Mouse (Mus musculus): ENCODE data around the gene Tle1.
A peak's percentile ranks its signal among the peaks of the same experiment; 100 is the strongest.

Gene Tle1

DNA sequence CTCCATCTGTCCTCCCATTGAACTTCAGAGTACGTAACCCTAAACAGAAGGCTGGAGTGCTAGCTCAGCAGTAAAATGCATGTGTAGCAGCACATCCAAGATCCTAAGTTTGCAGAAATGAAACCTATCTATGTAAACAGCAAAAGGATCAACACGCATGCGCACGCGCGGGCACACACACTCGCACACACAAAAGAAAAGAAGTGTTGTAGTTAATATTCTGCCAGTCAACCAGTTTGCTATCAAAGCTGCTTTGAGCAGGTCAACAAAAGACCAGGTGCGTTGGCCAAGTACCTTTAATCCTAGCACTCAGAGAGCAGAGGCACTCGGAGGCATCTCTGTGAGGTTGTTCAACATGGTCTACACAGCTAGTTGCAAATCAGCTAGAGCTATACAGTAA lies 35.0 kb downstream of the Tle1 start:
- no peak for DNase-seq (ENCODE audit: low spot score in 2 of 2)

- DNase-seq (ENCODE audit: low spot score in 2 of 2): no peak
These were observed 38.1 kb downstream of the Tle1 start for GRCm38 (mm10) chr4:72162445-72163218.

- no peak for DNase-seq (ENCODE audit: low spot score in 2 of 2)
These were observed 40.6 kb downstream of the Tle1 start for GRCm38 (mm10) chr4:72160102-72160511.

DNA sequence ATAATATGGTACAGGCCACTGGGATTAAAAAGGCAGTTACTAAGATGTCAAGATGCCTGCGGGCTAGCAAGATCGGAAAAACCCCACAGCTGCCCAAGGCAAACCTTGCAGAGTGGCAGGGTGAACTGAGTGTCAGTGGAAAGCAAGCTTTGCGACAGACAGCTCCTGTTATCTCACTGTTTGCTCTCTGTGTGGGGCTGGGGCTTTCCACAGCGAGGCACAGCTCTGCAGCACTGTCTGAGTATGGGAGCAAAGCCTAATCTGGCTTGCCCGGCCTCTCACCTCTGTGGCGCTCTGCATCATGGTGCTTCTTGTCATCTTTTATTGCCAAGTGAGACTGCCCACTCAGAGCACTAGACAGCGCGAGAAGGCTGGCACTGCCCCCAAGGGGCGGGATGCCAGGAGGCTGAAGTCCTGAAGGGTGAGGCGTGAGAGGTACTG lies 42.8 kb downstream of the Tle1 start:
- no peak for DNase-seq (ENCODE audit: low spot score in 2 of 2)

- DNase-seq (ENCODE audit: low spot score in 2 of 2): no peak
These were observed 50.1 kb downstream of the Tle1 start for GRCm38 (mm10) chr4:72150460-72151131.

DNA sequence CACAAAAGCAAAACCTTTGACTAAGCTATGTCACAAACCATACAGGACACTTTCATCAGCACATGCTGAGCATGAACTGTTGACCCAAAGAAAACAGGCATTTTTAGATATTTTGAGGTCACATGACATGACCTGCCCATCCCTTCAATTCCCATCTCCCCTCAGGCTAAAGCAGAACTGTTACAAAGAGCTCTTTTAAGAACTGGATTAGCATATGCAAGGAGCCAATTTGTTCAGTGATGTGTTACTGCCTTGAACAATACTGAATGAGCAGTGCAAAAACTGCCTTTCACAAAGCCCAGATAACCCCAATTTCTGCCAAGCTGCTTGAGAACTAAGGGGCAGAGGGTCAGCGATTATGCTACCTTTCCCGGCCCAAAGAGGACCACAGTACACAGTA lies 54.7 kb downstream of the Tle1 start:
- DNase-seq (ENCODE audit: low spot score in 2 of 2): no peak

DNA sequence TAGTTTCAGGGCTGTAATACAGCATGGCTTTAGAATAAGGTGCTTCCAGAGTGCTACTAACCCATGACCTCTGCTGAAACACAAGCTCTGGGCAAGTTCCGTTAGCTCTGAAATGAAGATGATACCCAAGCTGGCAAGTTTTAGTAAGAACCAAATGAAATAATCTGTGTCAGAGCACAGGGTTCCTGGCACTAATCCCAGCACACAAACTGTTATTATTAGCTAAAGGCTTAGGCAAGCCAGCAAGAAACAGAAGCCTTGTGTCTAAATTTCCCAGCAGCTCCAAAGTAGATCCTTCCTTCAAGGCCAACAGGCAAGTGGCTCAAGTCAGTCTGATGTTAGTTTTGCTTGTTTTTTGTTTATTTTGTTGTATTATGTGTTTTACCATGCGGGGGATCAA lies 56.2 kb downstream of the Tle1 start:
- DNase-seq (ENCODE audit: low spot score in 2 of 2): no peak

DNA sequence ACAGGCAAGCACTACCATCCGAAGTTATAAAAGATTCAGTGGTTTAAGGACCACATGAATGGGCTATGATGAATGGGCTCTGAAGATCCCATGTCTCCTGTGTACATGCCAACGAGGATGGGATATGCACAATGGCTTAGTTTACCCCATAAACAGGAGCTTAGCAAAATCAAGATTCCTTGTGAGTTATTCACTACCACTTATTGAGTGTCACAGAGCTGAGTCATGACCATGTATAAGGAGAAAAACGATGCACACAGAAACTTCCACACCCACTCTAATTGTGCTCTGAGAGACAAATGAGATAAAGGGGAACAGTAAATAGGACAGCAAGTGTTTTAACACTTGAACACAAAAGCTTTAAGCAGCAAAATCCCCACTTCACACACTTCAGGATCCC lies 60.0 kb downstream of the Tle1 start:
- DNase-seq (ENCODE audit: low spot score in 2 of 2): no peak

DNA sequence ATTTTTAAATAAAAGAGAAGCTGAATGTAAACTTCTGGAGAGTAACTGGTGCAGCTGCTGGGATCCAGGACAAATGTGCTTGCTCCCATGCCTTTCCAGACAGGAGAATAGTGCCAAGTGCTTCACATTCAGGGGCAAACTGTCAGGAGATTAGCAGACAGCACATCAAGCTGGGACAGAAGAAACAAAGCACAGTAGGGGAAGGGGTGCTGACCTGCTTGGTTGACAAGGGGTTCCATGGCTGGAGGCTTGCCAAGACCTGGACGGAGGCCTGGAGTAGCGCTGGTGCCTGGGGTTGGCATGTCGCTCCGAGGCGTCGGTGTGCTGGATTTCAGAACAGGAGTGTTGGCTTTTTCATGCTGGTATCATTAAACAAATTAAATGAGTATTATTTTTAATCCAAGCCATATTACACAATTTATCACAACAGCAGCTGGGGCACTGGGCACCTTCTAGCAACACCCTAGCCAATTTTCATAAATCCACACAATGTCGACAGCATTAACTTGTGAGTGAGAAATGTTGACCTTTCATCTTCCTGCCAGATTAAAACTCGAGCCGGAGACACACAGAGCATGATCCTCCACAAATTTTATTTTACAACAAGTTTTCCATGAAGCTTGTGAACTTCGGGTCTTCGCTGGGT lies 61.1 kb downstream of the Tle1 start:
- peak; percentile 27 to 35 for DNase-seq (ENCODE audit: low spot score in 2 of 2)

DNA sequence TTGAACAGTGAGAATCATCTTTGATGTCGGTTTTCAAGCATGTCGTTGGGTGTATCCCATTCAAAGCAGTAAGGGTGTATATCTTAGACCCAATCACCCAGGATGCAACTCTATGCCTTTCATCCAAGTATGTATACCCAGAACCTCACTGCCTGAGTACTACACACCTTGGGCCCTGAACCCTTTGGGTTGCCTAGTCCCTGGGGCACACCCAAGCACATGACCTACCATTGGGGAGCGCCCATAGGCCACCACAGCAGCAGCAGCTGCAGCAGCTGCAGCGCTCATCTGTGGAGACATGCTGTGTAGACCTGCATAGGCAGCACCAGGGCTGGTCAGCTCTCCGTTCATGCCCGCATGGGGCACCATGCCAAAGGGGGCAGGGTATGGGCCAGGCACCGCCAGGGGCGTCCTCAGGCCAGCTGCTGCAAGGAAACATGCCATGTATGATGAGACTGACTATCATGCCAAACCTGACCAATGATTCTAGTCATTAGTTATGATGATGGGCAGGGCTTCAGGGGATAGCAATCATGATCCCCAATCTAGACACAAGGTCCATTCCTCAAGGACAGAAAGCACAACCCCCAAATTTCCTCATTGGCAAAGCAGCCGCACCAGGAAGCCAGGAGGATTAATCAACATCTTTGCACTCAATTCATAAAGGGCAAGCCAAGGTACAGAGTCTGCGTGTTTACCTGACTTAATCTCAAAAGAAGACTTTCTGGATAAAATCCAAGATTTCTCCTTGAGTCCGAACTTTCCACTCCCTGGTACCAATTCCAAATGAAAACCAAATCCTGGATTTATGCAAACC lies 62.2 kb downstream of the Tle1 start:
- no peak for DNase-seq (ENCODE audit: low spot score in 2 of 2)

GRCm38 (mm10) chr4:72132646-72133045 lies 68.1 kb downstream of the Tle1 start:
- DNase-seq (ENCODE audit: low spot score in 2 of 2): no peak

DNA sequence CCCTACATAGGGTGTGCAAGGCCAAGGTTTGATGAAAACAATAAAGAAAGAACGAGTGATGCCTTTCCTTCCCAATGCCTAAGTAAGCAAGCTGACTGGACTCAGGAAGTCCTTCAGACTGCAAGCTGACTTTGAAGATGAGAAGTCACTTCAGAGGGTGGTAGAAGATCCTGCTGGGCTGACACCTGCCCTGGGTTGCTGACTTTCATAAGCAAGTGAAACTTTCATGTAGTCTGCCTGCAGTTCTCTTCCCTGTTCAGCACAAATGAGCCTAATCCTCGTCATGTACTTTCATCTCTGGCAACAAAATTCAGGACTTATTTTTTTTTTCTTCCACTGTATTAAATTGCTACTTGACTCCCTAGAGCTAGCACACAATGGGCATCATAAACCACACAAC lies 73.1 kb downstream of the Tle1 start:
- DNase-seq (ENCODE audit: low spot score in 2 of 2): no peak

DNA sequence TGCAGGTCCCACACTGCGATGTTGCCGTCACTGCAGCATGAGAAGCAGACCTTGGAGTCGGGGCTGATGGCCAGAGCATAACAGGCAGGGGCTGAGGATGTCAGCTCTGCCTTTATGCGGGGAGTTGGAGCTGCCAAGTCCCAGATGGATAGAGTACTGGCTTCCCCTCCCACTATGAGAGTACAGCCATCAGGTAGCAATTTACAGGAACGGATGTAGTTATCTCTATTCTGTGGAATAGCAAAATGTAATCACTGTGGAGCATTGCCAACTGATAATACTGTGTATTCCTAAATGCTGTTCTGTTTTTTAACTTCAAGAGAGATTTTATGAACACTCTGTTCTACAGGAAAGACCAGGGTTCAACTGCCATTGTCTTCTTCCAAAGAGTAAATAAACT lies 75.9 kb downstream of the Tle1 start:
- no peak for DNase-seq (ENCODE audit: low spot score in 2 of 2)

DNA sequence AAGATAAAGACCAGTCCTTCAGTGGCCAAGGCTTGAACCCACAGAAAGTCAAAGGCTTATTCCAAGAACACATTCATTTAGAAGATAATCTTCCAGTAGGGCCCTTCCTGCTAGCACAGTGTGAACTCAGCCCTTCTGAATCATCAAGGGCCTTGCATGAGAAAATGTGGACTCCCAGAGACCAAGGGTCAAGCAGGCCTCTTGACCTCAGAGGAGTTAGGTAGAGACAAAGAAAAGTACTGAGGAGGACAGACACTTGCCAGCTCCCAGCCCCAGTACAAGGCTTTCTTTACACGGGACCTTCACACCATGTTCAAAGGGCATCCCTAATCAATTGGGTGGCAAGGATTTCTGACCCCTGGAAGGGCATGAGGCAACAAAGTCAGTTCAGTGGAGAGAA lies 77.9 kb downstream of the Tle1 start:
- no peak for DNase-seq (ENCODE audit: low spot score in 2 of 2)

- DNase-seq (ENCODE audit: low spot score in 2 of 2): no peak
These were observed 78.4 kb downstream of the Tle1 start for GRCm38 (mm10) chr4:72122343-72122742.

GRCm38 (mm10) chr4:72120050-72120449 lies 80.7 kb downstream of the Tle1 start:
- DNase-seq (ENCODE audit: low spot score in 2 of 2): no peak

GRCm38 (mm10) chr4:72105702-72106101 lies 95.0 kb downstream of the Tle1 start:
- no peak for DNase-seq (ENCODE audit: low spot score in 2 of 2)

DNA sequence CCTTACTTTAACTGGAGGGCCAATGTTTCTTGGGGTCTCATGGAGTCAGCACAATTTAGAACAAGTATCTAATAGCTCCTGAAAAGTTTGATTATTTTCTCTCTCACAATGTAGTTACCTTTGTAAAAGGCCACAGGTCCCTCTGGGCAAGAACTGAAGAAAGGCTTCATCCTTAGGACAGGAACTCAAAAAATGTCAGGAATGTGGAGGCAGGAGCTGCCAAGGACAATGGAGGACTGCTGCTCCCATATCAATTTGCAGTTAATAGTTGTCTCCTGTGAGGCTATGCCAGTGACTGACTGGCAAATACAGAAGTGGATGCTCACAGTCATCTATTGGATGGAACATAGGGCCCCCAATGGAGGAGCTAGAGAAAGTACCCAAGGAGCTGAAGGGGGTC lies 96.5 kb downstream of the Tle1 start:
- DNase-seq (ENCODE audit: low spot score in 2 of 2): no peak

DNA sequence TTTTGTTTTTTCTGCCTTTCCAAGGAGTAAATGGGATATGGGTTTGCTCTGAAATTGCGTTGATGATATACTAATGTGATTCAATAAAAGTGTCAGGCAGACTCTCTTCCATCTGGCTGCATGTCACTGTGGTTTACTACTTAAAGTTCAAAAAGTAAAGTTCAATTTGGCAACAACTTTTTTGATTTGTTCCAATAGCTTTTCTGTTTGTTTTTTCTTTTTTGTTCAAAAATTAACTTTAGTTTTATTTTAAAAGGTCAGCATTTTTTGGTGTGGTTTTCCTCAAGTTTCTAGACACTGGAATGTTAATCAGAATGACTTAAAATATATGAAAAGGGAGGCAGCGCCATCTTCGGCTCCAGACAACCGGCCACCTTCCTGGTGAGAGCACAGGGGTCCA lies 112.9 kb downstream of the Tle1 start:
- no peak for DNase-seq (ENCODE audit: low spot score in 2 of 2)

DNA sequence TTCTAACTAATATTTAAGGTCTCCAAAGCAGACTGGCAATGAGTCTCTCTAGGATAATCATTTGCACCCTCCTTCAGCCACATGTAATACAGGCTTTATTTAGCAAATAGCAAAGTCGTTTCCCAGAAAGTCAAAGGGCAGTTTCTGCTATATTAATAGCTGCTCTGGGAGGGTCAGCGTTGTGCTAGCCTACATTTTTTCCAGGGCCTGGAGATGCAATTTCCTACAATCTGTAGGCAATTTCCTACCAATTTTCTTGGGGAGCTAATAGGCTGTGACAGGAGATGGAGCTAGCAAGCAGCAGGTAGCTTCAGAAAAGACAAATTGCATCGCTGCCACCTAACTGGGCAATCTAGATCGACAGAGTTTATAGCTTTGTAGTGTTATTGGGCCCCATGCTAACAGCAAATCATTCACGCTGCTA lies 131.6 kb downstream of the Tle1 start:
- no peak for DNase-seq (ENCODE audit: low spot score in 2 of 2)

GRCm38 (mm10) chr4:72067937-72068336 lies 132.8 kb downstream of the Tle1 start:
- no peak for DNase-seq (ENCODE audit: low spot score in 2 of 2)
